Mouse (Mus musculus) myocyte (in vitro differentiated cells): ENCODE data around the gene Plxnb1. TPM values are rescaled to one million over a fixed set of nuclear protein-coding genes. Genes with fewer than 3 reads are reported as not detected.

Source experiments
- H3K27me3 ChIP-seq: one replicate; pipeline ENCODE4 v1.6.1; 2011; ENCODE audit not compliant: control insufficient read depth, insufficient read depth, insufficient read length
- H3K36me3 ChIP-seq: one replicate; pipeline ENCODE4 v1.6.1; 2011; ENCODE audit not compliant: control insufficient read depth, insufficient read depth
- H3K4me2 ChIP-seq: one replicate; pipeline ENCODE4 v1.6.1; 2011; ENCODE audit warnings: low read depth, control low read depth
- H3K4me3 ChIP-seq: one replicate; pipeline ENCODE4 v1.5.1; 2011; ENCODE audit warnings: mild to moderate bottlenecking, control low read depth, moderate library complexity
- H3K79me2 ChIP-seq: one replicate; pipeline ENCODE4 v1.6.1; 2011; ENCODE audit not compliant: control insufficient read depth, insufficient read depth
- H3ac ChIP-seq: one replicate; pipeline ENCODE4 v1.6.1; 2011; ENCODE audit not compliant: control insufficient read depth, insufficient read length
- CEBPB ChIP-seq: IDR thresholded peaks from 2 replicates; pipeline ENCODE4 v1.6.1; 2011; ENCODE audit warnings: mild to moderate bottlenecking, moderate library complexity; ENCODE audit not compliant: poor library complexity, insufficient read depth, severe bottlenecking
- E2F4 ChIP-seq: IDR thresholded peaks from one replicate; pipeline ENCODE4 v1.6.1; 2011; ENCODE audit warnings: mild to moderate bottlenecking, control low read depth, moderate library complexity; ENCODE audit not compliant: insufficient read depth
- MAX ChIP-seq: IDR thresholded peaks from one replicate; pipeline ENCODE4 v1.6.1; 2011; ENCODE audit warnings: low read depth, mild to moderate bottlenecking, control low read depth
- MYOD1 ChIP-seq, 3 experiments: IDR thresholded peaks; one replicate each; pipeline ENCODE4 v1.6.1; 2011; ENCODE audit warnings: control low read depth in 2 of 3, low read depth in 2 of 3, mild to moderate bottlenecking in 2 of 3, moderate library complexity in 1 of 3; ENCODE audit not compliant: insufficient read length in 2 of 3, control insufficient read depth in 1 of 3
- MYOG ChIP-seq, 3 experiments: IDR thresholded peaks; one replicate each; pipeline ENCODE4 v1.6.1; 2011; ENCODE audit warnings: control low read depth in 2 of 3, low read depth in 2 of 3, mild to moderate bottlenecking in 2 of 3; ENCODE audit not compliant: insufficient read length in 2 of 3, control insufficient read depth in 1 of 3, insufficient read depth in 1 of 3
- POLR2A ChIP-seq: IDR thresholded peaks from one replicate; pipeline ENCODE4 v1.6.1; 2011; ENCODE audit warnings: low read depth, mild to moderate bottlenecking, control low read depth, moderate library complexity; ENCODE audit not compliant: insufficient read length
- POLR2AphosphoS2 ChIP-seq: IDR thresholded peaks from one replicate; pipeline ENCODE4 v1.6.1; 2011; ENCODE audit warnings: low read depth, control low read depth; ENCODE audit not compliant: insufficient read length
- REST ChIP-seq: IDR thresholded peaks from one replicate; pipeline ENCODE4 v1.6.1; 2011; ENCODE audit warnings: mild to moderate bottlenecking, control low read depth, moderate library complexity; ENCODE audit not compliant: insufficient read depth, insufficient read length
- SRF ChIP-seq: IDR thresholded peaks from one replicate; pipeline ENCODE4 v1.6.1; 2011; ENCODE audit warnings: low read depth; ENCODE audit not compliant: control insufficient read depth, insufficient read length
- TCF12 ChIP-seq: IDR thresholded peaks from one replicate; pipeline ENCODE4 v1.6.1; 2011; ENCODE audit warnings: mild to moderate bottlenecking, control low read depth; ENCODE audit not compliant: poor library complexity, insufficient read depth, severe bottlenecking
- TCF3 ChIP-seq: IDR thresholded peaks from one replicate; pipeline ENCODE4 v1.6.1; 2011; ENCODE audit warnings: low read depth, control low read depth; ENCODE audit not compliant: insufficient read length
- USF1 ChIP-seq: IDR thresholded peaks from one replicate; pipeline ENCODE4 v1.6.1; 2011; ENCODE audit warnings: low read depth, mild to moderate bottlenecking, control low read depth, moderate library complexity
- polyA plus RNA-seq: library from polyadenylated mRNA; unstranded; fragments of >200 nt; fragmentation: generic; extraction: Trizol; gene quantifications from one replicate; pipeline ENCODE4 v1.2.1, GENCODE M21; 2012; ENCODE audit warnings: missing spikeins

Plxnb1 gene
- 6.1 TPM for polyA plus RNA-seq

- peak within 1 kb of the TSS; percentile 80 for H3K4me2 ChIP-seq
- no peaks in the 10 kb centered on the region for H3K36me3 ChIP-seq
- TF ChIP-seq MYOG (IDR thresholded peaks at IDR 0.05; ENCODE audit: control insufficient read depth in 1 of 3, insufficient read depth in 1 of 3, insufficient read length in 2 of 3, low read depth in 2 of 3) (peak in 2 of 3 experiments; percentile 38 to 54), MAX (no peak), POLR2A (peak; percentile 72), MYOD1 (IDR thresholded peaks at IDR 0.05; ENCODE audit: control insufficient read depth in 1 of 3, insufficient read length in 2 of 3, low read depth in 2 of 3) (peak in 2 of 3 experiments; percentile 29 to 39), E2F4 (no peak), POLR2AphosphoS2 (peak; percentile 56)
- peak within 1 kb of the TSS; percentile 89 for H3ac ChIP-seq
- H3K4me3 ChIP-seq, result peak within 1 kb of the TSS; percentile 37
- H3K79me2 ChIP-seq, result no peaks in the 10 kb centered on the region
- no peaks in the 10 kb centered on the region for H3K27me3 ChIP-seq
Observed at GRCm38 (mm10) chr9:109095137-109095982, at the start of gene Plxnb1. Plxnb1 (plus strand) TSS chr9:109095389.

- Histone ChIP-seq H3K27me3 (no peaks in the 10 kb centered on the region), H3ac (no peak overlapping the region), H3K4me3 (no peak overlapping the region), H3K4me2 (no peak overlapping the region), H3K79me2 (no peaks in the 10 kb centered on the region), H3K36me3 (no peaks in the 10 kb centered on the region)
- no peak for TF ChIP-seq REST
- no peak for TF ChIP-seq MYOD1 (IDR thresholded peaks at IDR 0.05; ENCODE audit: control insufficient read depth in 1 of 3, insufficient read length in 2 of 3, low read depth in 2 of 3)
- TF ChIP-seq E2F4, result no peak
- no peak for TF ChIP-seq CEBPB
Observed at GRCm38 (mm10) chr9:109046306-109046705, 48.9 kb upstream of the Plxnb1 start.

- Histone ChIP-seq H3K27me3 (no peaks in the 10 kb centered on the region), H3K79me2 (no peaks in the 10 kb centered on the region), H3K36me3 (no peaks in the 10 kb centered on the region), H3ac (no peak overlapping the region), H3K4me3 (no peak overlapping the region), H3K4me2 (no peak overlapping the region)
- TF ChIP-seq CEBPB (no peak), TCF3 (no peak), REST (no peak), E2F4 (no peak), SRF (no peak), TCF12 (no peak), USF1 (no peak), MAX (no peak), POLR2AphosphoS2 (no peak), MYOG (IDR thresholded peaks at IDR 0.05; ENCODE audit: control insufficient read depth in 1 of 3, insufficient read depth in 1 of 3, insufficient read length in 2 of 3, low read depth in 2 of 3) (no peak), MYOD1 (IDR thresholded peaks at IDR 0.05; ENCODE audit: control insufficient read depth in 1 of 3, insufficient read length in 2 of 3, low read depth in 2 of 3) (no peak), POLR2A (no peak)
Observed at GRCm38 (mm10) chr9:109049316-109049715, 45.9 kb upstream of the Plxnb1 start.

- no peaks in the 10 kb centered on the region for H3K27me3 ChIP-seq
- H3K36me3 ChIP-seq, result no peaks in the 10 kb centered on the region
- TF ChIP-seq TCF3 (no peak), SRF (no peak), POLR2A (no peak), POLR2AphosphoS2 (no peak), CEBPB (no peak), MYOG (IDR thresholded peaks at IDR 0.05; ENCODE audit: control insufficient read depth in 1 of 3, insufficient read depth in 1 of 3, insufficient read length in 2 of 3, low read depth in 2 of 3) (no peak), MAX (no peak), E2F4 (no peak), USF1 (no peak), TCF12 (no peak), MYOD1 (IDR thresholded peaks at IDR 0.05; ENCODE audit: control insufficient read depth in 1 of 3, insufficient read length in 2 of 3, low read depth in 2 of 3) (no peak), REST (no peak)
- no peak overlapping the region for H3K4me3 ChIP-seq
- no peak overlapping the region for H3K4me2 ChIP-seq
- H3K79me2 ChIP-seq, result no peaks in the 10 kb centered on the region
- H3ac ChIP-seq, result no peak overlapping the region
Observed at GRCm38 (mm10) chr9:109049996-109050673, 45.1 kb upstream of the Plxnb1 start.
